Comparison of ENCODE assay signal across 8 mouse cellular contexts in genomic region chr19:28835500-28835864, GRCm38 (mm10). TPM values are rescaled to one million over a fixed set of nuclear protein-coding genes. Genes with fewer than 3 reads are reported as not detected.
DNase-seq lines count a peak whose midpoint lies in the region; ATAC-seq and TF ChIP-seq lines count a peak whose summit lies in the region.

No protein-coding gene starts in this region.

- WGBS in lung, embryonic 14.5 days: 6% methylated on average over 9 of the region's 9 CpGs
- 7% methylated on average over 9 of the region's 9 CpGs for WGBS in intestine, embryonic 15.5 days
- WGBS in neural tube, embryonic 14.5 days: 9% methylated on average over 9 of the region's 9 CpGs

- TF ChIP-seq CTCF in lung, embryonic 14.5 days (IDR thresholded peaks at IDR 0.05; ENCODE audit: low read depth): no peak

- 0 out of 2 replicates have a peak, but pooled peaks cover 5% of the 10 kb centered on the region for H3K4me1 ChIP-seq in lung, embryonic 14.5 days (ENCODE audit: insufficient read depth)
- H3K4me1 ChIP-seq in intestine, embryonic 15.5 days (replicated peaks): no peaks in the 10 kb centered on the region
- H3K4me1 ChIP-seq in neural tube, embryonic 14.5 days (ENCODE audit: control insufficient read depth, insufficient read depth, low read length): 0 out of 2 replicates have a peak, but pooled peaks cover 3% of the 10 kb centered on the region

- peaks cover 23% of the 10 kb centered on the region for H3K27me3 ChIP-seq in lung, embryonic 14.5 days (ENCODE audit: insufficient read depth, low read length)
- peaks cover 17% of the 10 kb centered on the region for H3K27me3 ChIP-seq in intestine, embryonic 15.5 days (replicated peaks)
- no peaks in the 10 kb centered on the region for H3K27me3 ChIP-seq in neural tube, embryonic 14.5 days (ENCODE audit: control insufficient read depth, insufficient read depth, low read length)

- H3K4me3 ChIP-seq in lung, embryonic 14.5 days (ENCODE audit: low read depth, low read length): peak overlapping the region; percentile 53
- peak overlapping the region; percentile 51 for H3K4me3 ChIP-seq in intestine, embryonic 15.5 days (replicated peaks)
- H3K4me3 ChIP-seq in neural tube, embryonic 14.5 days (ENCODE audit: low read depth, low read length): peak overlapping the region; percentile 51

- ATAC-seq in lung, embryonic 14.5 days (ENCODE audit: insufficient read depth): no peak
- no peak for ATAC-seq in intestine, embryonic 15.5 days
- no peak; the same call in none of the 2 replicates for ATAC-seq in neural tube, embryonic 14.5 days (ENCODE audit: low read depth)

- DNase-seq in cerebellum, postnatal 10 days: peak; percentile 19 to 32
- DNase-seq in cerebellum, postnatal 14 days: no peak
- DNase-seq in lung, embryonic 14.5 days: no peak
- no peak for DNase-seq in lung, postnatal 25 days (ENCODE audit: low spot score)
- no peak for DNase-seq in thymus, postnatal 0 days (ENCODE audit: low spot score)
- no peak for DNase-seq in cerebellum, postnatal 4 days (ENCODE audit: low spot score in 2 of 2)

- H3K27ac ChIP-seq in lung, embryonic 14.5 days (ENCODE audit: low read depth): no peak overlapping the region
- H3K27ac ChIP-seq in intestine, embryonic 15.5 days: no peak overlapping the region
- H3K27ac ChIP-seq in neural tube, embryonic 14.5 days (ENCODE audit: low read depth, low read length): peak overlapping the region; percentile 75; the same call in 1 of the 2 replicates

- peak overlapping the region; percentile 50 for H3K9ac ChIP-seq in lung, embryonic 14.5 days
- peak overlapping the region; percentile 28 for H3K9ac ChIP-seq in intestine, embryonic 15.5 days
- H3K9ac ChIP-seq in neural tube, embryonic 14.5 days (replicated peaks; ENCODE audit: low read depth, low read length): peak overlapping the region; percentile 75

- H3K9me3 ChIP-seq in lung, embryonic 14.5 days (ENCODE audit: low read depth, low read length): no peaks in the 10 kb centered on the region
- no peaks in the 10 kb centered on the region for H3K9me3 ChIP-seq in intestine, embryonic 15.5 days
- H3K9me3 ChIP-seq in neural tube, embryonic 14.5 days (ENCODE audit: control insufficient read depth, low read length): no peaks in the 10 kb centered on the region

- no peaks in the 10 kb centered on the region for H3K36me3 ChIP-seq in lung, embryonic 14.5 days (ENCODE audit: insufficient read depth)
- H3K36me3 ChIP-seq in intestine, embryonic 15.5 days: no peaks in the 10 kb centered on the region
- no peaks in the 10 kb centered on the region for H3K36me3 ChIP-seq in neural tube, embryonic 14.5 days (ENCODE audit: control insufficient read depth, insufficient read depth, low read length)

- H3K4me2 ChIP-seq in lung, embryonic 14.5 days: peak overlapping the region; percentile 98
- H3K4me2 ChIP-seq in intestine, embryonic 15.5 days (replicated peaks): peak overlapping the region; percentile 96
- peak overlapping the region; percentile 77 for H3K4me2 ChIP-seq in neural tube, embryonic 14.5 days (ENCODE audit: low read depth, low read length)

RNA-seq across cellular contexts. Expression of gene Slc1a1, which starts 0.6 kb away (rescaled TPM):
- polyA plus RNA-seq in lung, embryonic 14.5 days (2014; fragmentation: Nextera tagmentation; extraction: Ambion mirVana): 3.5 and 3.8 TPM in 2 replicates
- polyA plus RNA-seq in intestine, embryonic 15.5 days (2015; fragmentation: Nextera tagmentation; extraction: Ambion mirVana): 0.74 and 0.97 TPM in 2 replicates
- 42.2 and 44.0 TPM in 2 replicates for polyA plus RNA-seq in neural tube, embryonic 14.5 days (2014; fragmentation: Nextera tagmentation; extraction: Ambion mirVana)
- 0.06 and 0.17 TPM in 2 replicates for polyA plus RNA-seq in thymus, postnatal 0 days (2015; fragmentation: Nextera tagmentation; extraction: Ambion mirVana)

Comparison
In these comparisons a context has a peak if more than half of its experiments do, and no peak if none do; other contexts are left out.
1. DNase-seq: peak in cerebellum, postnatal 10 days (2 of 2); none in cerebellum, postnatal 14 days (0 of 2), lung, embryonic 14.5 days (single experiment), lung, postnatal 25 days (single experiment), thymus, postnatal 0 days (single experiment) and cerebellum, postnatal 4 days (0 of 2).
2. Peak in every context shown above with its lines, with median percentiles within 50 percentile points of each other: H3K4me2 ChIP-seq, H3K4me3 ChIP-seq and H3K9ac ChIP-seq.